Mouse (Mus musculus): ENCODE data around the gene Pinlyp.

- TF ChIP-seq POLR2A (IDR thresholded peaks at IDR 0.05; ENCODE audit: low read depth, low read length) (peak; percentile 10; the same call in 1 of the 2 replicates), CTCF (conservative IDR thresholded peaks at IDR 0.05 in 1 of 2, IDR thresholded peaks at IDR 0.05 in 1 of 2; ENCODE audit: low read depth in 2 of 2, low read length in 2 of 2) (no peak), CHD1 (IDR thresholded peaks at IDR 0.05; ENCODE audit: low read depth, low read length) (peak; percentile 83; the same call in 1 of the 2 replicates), ELF1 (IDR thresholded peaks at IDR 0.05; ENCODE audit: low read depth, low read length) (0 out of 2 replicates have a peak, but pooled peaks have one; percentile 15), EP300 (IDR thresholded peaks at IDR 0.05; ENCODE audit: low read length) (0 out of 2 replicates have a peak, but pooled peaks have one; percentile 34), MAX (IDR thresholded peaks at IDR 0.05; ENCODE audit: low read length) (no peak), RAD21 (IDR thresholded peaks at IDR 0.05; ENCODE audit: low read depth, low read length) (no peak), ZNF384 (IDR thresholded peaks at IDR 0.05; ENCODE audit: low read depth, low read length) (no peak), IRF4 (IDR thresholded peaks at IDR 0.05; ENCODE audit: low read depth, low read length) (peak; percentile 32; the same call in 1 of the 2 replicates), NRF1 (IDR thresholded peaks at IDR 0.05; ENCODE audit: low read depth, low read length) (no peak), SMC3 (IDR thresholded peaks at IDR 0.05; ENCODE audit: low read depth, low read length) (no peak), BHLHE40 (IDR thresholded peaks at IDR 0.05; ENCODE audit: low read depth, low read length) (no peak), PAX5 (IDR thresholded peaks at IDR 0.05; ENCODE audit: low read length) (no peak)
Observed at GRCm38 (mm10) chr7:24546068-24546614, at the start of gene Pinlyp, which contains the start of gene Xrcc1.

Measured in CH12.LX (cell line).